Mouse (Mus musculus) lung, embryonic 16.5 days (tissue): ENCODE data around the gene Fam126a. TPM values are rescaled to one million over a fixed set of nuclear protein-coding genes. Genes with fewer than 3 reads are reported as not detected.

Experiments used
- ATAC-seq: fragments of 200-750 bp; cut with Nextera tagmentation; 2 replicates; pipeline ENCODE4 v1.8.0; 2017; ENCODE audit warnings: low read depth, mild to moderate bottlenecking, moderate library complexity
- H3K27ac ChIP-seq: fragments of 300-500 bp; sonication (generic); 2 replicates; pipeline ENCODE4 v1.5.1; 2014; ENCODE audit warnings: mild to moderate bottlenecking, control low read depth, low read length
- H3K27me3 ChIP-seq: fragments of 300-500 bp; sonication (generic); 2 replicates; pipeline ENCODE4 v1.6.1; 2014; ENCODE audit warnings: low read depth, low read length, mixed read lengths; ENCODE audit not compliant: control insufficient read depth, insufficient read depth
- H3K36me3 ChIP-seq: fragments of 300-500 bp; sonication (generic); 2 replicates; pipeline ENCODE4 v1.6.1; 2014; ENCODE audit warnings: low read length; ENCODE audit not compliant: control insufficient read depth, insufficient read depth
- H3K4me1 ChIP-seq: fragments of 300-500 bp; sonication (generic); replicated peaks from 2 replicates; pipeline ENCODE4 v1.6.1; 2014; ENCODE audit warnings: low read length, mixed read lengths; ENCODE audit not compliant: control insufficient read depth, insufficient read depth
- H3K4me2 ChIP-seq: fragments of 300-500 bp; sonication (generic); 2 replicates; pipeline ENCODE4 v1.6.1; 2014; ENCODE audit warnings: low read depth, low read length, control low read depth
- H3K4me3 ChIP-seq: fragments of 300-500 bp; sonication (generic); 2 replicates; pipeline ENCODE4 v1.5.1; 2014; ENCODE audit warnings: mild to moderate bottlenecking, low read length, control low read depth
- H3K9ac ChIP-seq: fragments of 300-500 bp; sonication (generic); 2 replicates; pipeline ENCODE4 v1.6.1; 2014; ENCODE audit warnings: low read length, control low read depth
- H3K9me3 ChIP-seq: fragments of 300-500 bp; sonication (generic); 2 replicates; pipeline ENCODE4 v1.6.1; 2016; ENCODE audit warnings: low read length; ENCODE audit not compliant: control insufficient read depth
- WGBS: fragments of 180-500 bp; shearing (Covaris S2); extraction: QIAGEN DNeasy Blood & Tissue Kit; methylation state at CpG from one replicate; pipeline ENCODE4 v1.1.7; 2014; 5-methylcytosine and 5-hydroxymethylcytosine counted together
- polyA plus RNA-seq: library from polyadenylated mRNA; unstranded; fragments of >200 nt; fragmentation: Nextera tagmentation; extraction: Ambion mirVana; gene quantifications from 2 replicates; pipeline ENCODE4 v1.2.1, GENCODE M21; 2015

Gene Fam126a
- polyA plus RNA-seq, 1 experiment from 2014 or later: 17.1 TPM

DNA sequence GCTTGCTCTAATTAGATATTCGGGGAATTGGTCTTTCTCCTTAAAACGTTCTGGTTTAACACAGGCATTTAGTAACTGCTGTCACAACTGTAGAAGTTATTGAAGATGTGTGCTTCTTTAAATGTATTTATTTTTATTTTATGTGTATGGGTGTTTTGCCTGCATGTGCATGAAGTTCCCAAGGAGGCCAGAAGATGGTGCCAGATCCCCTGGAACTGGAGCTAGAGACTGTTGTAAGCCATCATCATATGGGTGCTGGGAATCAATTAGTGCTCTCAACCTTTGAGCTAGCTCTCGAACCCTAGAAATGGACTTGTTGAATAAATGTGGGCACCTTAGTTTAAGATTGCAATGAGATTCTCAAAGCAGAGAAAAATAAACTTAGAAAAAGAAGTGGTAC lies 27.1 kb upstream of the Fam126a start:
- Histone ChIP-seq H3K4me3 (no peak overlapping the region), H3K27me3 (no peaks in the 10 kb centered on the region), H3K4me2 (no peak overlapping the region), H3K36me3 (no peaks in the 10 kb centered on the region), H3K27ac (no peak overlapping the region), H3K9me3 (no peaks in the 10 kb centered on the region), H3K4me1 (peaks cover 9% of the 10 kb centered on the region), H3K9ac (no peak overlapping the region)
- WGBS: 70% methylated on average over 3 of the region's 3 CpGs
- ATAC-seq: no peak

DNA sequence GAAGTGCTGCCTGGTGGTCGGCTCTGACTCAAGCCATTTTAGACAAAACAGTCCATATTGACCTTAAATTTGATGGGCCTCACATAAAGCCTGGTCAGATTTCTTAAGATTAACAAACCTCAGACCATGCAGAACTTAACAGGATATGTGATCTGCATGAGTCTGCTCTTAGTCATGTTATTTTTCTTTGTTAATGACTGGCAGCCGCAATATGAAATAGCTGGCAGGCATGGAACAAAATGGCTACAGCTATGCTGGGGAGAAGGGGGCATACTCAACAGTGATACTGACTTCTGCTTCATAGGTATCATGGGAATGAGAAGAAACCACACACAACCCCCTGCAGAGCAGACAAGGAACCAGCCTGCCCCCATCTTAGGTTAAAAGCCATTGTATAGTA lies 26.4 kb upstream of the Fam126a start:
- Histone ChIP-seq H3K4me3 (no peak overlapping the region), H3K36me3 (no peaks in the 10 kb centered on the region), H3K9me3 (no peaks in the 10 kb centered on the region), H3K4me2 (no peak overlapping the region), H3K27ac (no peak overlapping the region), H3K27me3 (no peaks in the 10 kb centered on the region), H3K9ac (no peak overlapping the region), H3K4me1 (peaks cover 12% of the 10 kb centered on the region)
- ATAC-seq: no peak
- 81% methylated on average over 2 of the region's 2 CpGs for WGBS

DNA sequence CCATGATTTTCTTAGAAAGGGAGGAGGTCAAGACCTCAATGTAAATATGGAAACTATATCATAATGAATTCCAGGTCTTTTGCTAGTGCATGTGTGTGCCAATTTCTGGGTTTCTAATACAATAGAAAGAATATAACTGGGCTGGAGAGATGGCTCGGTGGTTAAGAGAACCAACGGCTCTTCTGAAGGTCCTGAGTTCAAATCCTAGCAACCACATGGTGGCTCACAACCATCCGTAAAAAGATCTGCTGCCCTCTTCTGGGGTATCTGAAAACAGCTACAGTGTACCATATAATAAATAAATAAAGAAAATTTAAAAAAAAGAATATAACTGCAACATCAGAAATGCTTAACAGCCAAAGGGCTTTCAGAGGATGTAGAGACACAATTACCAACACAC lies 23.9 kb upstream of the Fam126a start:
- Histone ChIP-seq H3K4me1 (peaks cover 12% of the 10 kb centered on the region), H3K27ac (no peak overlapping the region), H3K27me3 (no peaks in the 10 kb centered on the region), H3K36me3 (no peaks in the 10 kb centered on the region), H3K9me3 (no peaks in the 10 kb centered on the region), H3K4me2 (no peak overlapping the region), H3K9ac (no peak overlapping the region), H3K4me3 (no peak overlapping the region)
- no peak for ATAC-seq
- 79% methylated on average over 3 of the region's 3 CpGs for WGBS

DNA sequence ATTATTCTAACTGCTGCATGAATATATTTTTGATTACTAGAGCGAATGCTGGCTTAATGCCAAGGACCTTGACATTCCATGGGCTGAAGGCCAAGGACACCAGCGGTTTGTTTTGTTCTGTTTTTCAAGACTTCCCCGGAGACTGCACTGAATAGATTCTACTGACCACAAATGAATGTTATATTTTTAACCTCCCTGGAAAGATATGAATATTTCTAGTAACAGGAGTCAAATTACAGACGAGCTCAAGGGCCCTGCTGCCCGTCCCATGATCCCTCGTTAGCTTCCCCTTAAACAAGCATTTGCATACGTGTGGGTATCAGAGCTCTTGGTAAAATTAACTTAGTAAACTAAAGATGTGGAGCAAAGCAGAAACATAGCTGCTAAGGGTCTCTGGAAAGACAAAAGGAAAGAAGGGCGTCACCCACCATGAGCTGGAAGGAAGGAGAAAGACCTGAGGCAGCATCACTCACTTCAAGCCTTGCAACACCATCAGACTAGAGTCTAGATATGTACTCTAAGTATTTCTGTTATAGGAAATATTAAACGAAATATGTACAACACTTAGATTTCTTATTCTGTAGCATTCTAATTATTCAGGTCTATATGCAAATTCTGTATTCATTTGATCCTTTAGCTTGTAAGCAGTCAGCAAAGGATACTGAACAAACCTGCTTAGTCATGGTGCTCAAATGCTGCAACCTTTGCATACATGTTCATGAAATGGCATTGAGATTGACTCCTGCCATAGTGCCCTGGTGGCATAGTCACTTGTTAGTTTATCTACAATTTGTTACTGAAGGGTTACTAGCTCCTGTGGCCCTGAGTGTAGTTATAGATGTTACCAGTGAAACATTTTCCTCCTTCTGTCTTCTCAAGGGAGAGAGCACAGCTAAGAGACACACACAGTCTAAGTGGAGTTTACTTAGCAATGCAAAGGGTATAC lies 23.0 kb upstream of the Fam126a start:
- H3K4me2 ChIP-seq: peak overlapping the region; percentile 26; the same call in 1 of the 2 replicates
- H3K27ac ChIP-seq: peak overlapping the region; percentile 67
- no peak overlapping the region for H3K9ac ChIP-seq

DNA sequence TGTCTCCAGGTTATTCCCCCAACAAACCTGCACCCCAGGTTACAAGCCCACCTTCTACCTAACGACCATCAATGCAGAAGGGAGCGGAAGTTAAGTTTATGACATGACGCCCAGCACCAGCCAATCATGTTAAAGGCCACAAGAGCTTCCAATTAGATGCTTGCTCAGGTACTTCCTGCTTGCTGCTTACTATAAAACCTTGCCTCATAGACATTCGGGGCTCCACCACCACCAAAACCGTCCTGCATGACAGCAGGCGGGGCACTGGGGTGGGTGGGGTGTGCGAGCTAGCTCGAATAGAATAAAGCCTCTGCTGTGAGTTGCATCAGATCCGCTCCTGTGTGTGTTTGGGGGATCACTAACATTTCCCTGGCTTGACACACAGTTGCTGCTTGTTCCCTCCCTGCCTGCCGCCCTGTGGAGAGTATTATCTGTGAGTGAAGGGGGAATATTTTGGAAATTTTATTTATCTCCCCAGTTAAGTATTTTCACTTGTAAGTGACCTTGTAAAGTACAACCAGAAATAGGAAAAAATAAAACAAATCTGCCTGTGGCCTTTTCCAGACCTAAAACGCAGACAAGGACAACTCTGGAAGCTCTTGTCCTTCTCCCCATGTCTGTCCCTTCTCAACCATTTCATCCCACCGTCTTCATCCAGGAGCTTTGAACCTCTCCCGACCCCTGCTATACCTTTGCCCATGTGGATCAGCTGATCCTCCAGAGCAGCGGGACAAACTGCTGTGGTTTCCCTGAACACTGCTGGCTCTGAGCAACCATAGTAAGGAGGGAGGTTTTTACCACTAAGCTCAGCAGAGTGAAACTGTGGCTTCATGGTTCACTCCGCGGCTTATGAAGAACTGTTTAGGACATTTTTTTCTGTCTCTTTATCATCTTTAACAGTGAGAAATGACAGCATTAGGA lies 21.5 kb upstream of the Fam126a start:
- H3K27me3 ChIP-seq: no peaks in the 10 kb centered on the region
- no peak overlapping the region for H3K4me3 ChIP-seq
- ATAC-seq: no peak
- H3K4me1 ChIP-seq: peaks cover 12% of the 10 kb centered on the region
- no peaks in the 10 kb centered on the region for H3K9me3 ChIP-seq
- no peak overlapping the region for H3K9ac ChIP-seq
- no peak overlapping the region for H3K27ac ChIP-seq
- H3K4me2 ChIP-seq: no peak overlapping the region
- 59% methylated on average over 16 of the region's 16 CpGs for WGBS
- no peaks in the 10 kb centered on the region for H3K36me3 ChIP-seq

More for the DNA sequence above, 23.0 kb upstream of the Fam126a start:
- no peaks in the 10 kb centered on the region for H3K27me3 ChIP-seq
- ATAC-seq: peak; percentile 87
- H3K4me1 ChIP-seq: peaks cover 12% of the 10 kb centered on the region
- no peaks in the 10 kb centered on the region for H3K36me3 ChIP-seq
- no peak overlapping the region for H3K4me3 ChIP-seq
- 26% methylated on average over 9 of the region's 9 CpGs for WGBS
- H3K9me3 ChIP-seq: no peaks in the 10 kb centered on the region

DNA sequence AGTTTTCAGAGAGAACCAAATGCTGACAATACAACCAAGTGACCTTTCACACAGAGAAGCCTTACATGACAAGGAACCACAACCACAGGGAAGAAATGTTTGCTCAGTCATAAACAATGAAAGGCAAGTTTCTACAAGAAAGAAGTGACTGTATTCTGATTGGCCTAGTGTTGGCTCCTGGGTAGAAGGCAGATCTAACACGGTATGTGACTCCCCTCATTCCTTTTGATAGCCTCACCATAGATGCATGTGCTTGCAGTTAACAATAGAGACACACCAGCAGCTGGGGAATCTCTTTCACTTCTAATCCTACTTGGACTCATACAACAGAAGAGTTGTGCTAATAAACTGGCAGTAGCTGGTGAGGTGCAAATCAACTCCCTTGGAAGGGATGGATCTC lies 17.3 kb upstream of the Fam126a start:
- H3K27ac ChIP-seq: no peak overlapping the region
- no peak for ATAC-seq
- no peaks in the 10 kb centered on the region for H3K27me3 ChIP-seq
- H3K4me1 ChIP-seq: peaks cover 3% of the 10 kb centered on the region; the same call in 1 of the 2 replicates
- H3K9me3 ChIP-seq: no peaks in the 10 kb centered on the region
- WGBS: 36% methylated on average over 1 of the region's 1 CpGs
- no peak overlapping the region for H3K4me2 ChIP-seq
- no peak overlapping the region for H3K9ac ChIP-seq
- no peaks in the 10 kb centered on the region for H3K36me3 ChIP-seq
- no peak overlapping the region for H3K4me3 ChIP-seq

DNA sequence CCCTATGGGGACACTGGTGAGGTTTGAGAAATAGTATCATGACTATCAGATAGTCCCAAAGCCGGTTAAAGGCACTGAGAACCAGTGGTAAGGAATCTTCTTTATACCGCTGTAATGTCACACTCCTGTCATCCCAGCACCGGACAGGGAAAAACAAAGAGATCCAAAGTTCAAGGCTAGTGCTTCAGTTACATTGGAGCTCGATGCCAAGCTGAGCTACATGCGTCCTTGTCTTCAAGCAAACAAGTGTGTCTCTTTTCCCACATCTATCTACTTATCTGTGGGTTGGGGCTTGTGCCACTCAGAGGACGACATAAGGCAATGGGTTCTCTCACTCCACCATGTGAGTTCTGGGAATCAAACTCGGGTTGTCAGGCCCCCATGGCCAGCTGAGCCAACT lies 16.5 kb upstream of the Fam126a start:
- no peaks in the 10 kb centered on the region for H3K36me3 ChIP-seq

DNA sequence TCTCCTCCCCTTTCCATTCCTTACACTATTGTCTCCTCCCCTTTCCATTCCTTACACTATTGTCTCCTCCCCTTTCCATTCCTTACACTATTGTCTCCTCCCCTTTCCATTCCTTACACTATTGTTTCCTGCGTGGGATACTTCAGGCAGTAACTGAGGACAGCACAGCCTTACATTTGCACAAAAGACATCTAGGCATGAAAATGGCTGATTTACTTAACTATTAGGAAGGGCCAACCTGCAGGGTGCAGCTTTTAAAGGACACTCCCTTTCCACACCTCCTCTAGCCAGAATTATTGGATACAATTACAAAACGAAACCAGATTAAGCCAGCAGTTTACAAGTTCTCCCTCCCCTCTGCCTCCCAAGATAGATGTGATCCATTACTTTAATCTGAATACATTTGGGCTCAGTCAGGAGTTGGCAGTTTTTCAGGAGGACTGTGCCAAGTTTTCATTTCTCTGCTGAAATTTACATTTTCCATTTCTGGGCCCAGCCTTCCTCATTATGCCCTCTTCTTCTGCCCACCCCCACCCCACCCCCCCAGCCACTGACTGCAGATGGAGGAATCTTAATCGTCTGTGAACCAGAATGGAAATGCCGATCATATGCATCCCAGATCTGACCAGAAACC lies 15.6 kb upstream of the Fam126a start:
- WGBS: 40% methylated on average over 4 of the region's 4 CpGs
- peak; percentile 84 for ATAC-seq
- H3K9me3 ChIP-seq: no peaks in the 10 kb centered on the region
- H3K4me2 ChIP-seq: peak overlapping the region; percentile 25; the same call in 1 of the 2 replicates
- H3K9ac ChIP-seq: no peak overlapping the region
- no peaks in the 10 kb centered on the region for H3K4me1 ChIP-seq
- H3K27ac ChIP-seq: peak overlapping the region; percentile 41
- H3K27me3 ChIP-seq: no peaks in the 10 kb centered on the region
- no peak overlapping the region for H3K4me3 ChIP-seq
- no peaks in the 10 kb centered on the region for H3K36me3 ChIP-seq

More for the DNA sequence above, 16.5 kb upstream of the Fam126a start:
- Histone ChIP-seq H3K9me3 (no peaks in the 10 kb centered on the region), H3K4me3 (no peak overlapping the region), H3K9ac (no peak overlapping the region), H3K4me1 (no peaks in the 10 kb centered on the region), H3K27me3 (no peaks in the 10 kb centered on the region), H3K27ac (peak overlapping the region; percentile 41; the same call in 1 of the 2 replicates), H3K4me2 (no peak overlapping the region)
- ATAC-seq: no peak
- 74% methylated on average over 7 of the region's 7 CpGs for WGBS
